Mouse (Mus musculus): Measurements from ENCODE around the gene Birc2. TPM values are rescaled to one million over a fixed set of nuclear protein-coding genes. Genes with fewer than 3 reads are reported as not detected.

The Birc2 gene
- polyA plus RNA-seq, 1 experiment from 2014 or later = 26.6 TPM

GRCm38 (mm10) chr9:7775011-7775410 lies 61.9 kb downstream of the Birc2 start:
- H3K36me3 ChIP-seq = peaks cover 67% of the 10 kb centered on the region
- WGBS = 91% methylated on average over 2 of the region's 2 CpGs
- H3K4me1 ChIP-seq (replicated peaks) = 0 out of 2 replicates have a peak, but pooled peaks cover 11% of the 10 kb centered on the region

GRCm38 (mm10) chr9:7774538-7774937 lies 62.3 kb downstream of the Birc2 start:
- no peak overlapping the region for H3K27ac ChIP-seq
- 0 out of 2 replicates have a peak, but pooled peaks cover 11% of the 10 kb centered on the region for H3K4me1 ChIP-seq (replicated peaks)
- peaks cover 67% of the 10 kb centered on the region for H3K36me3 ChIP-seq
- WGBS = 92% methylated on average over 10 of the region's 10 CpGs
- no peak for DNase-seq (ENCODE audit: low spot score)
- H3K9me3 ChIP-seq = no peaks in the 10 kb centered on the region
- H3K4me3 ChIP-seq = no peak overlapping the region
- no peaks in the 10 kb centered on the region for H3K27me3 ChIP-seq (ENCODE audit: insufficient read depth, poor library complexity, severe bottlenecking)

More at GRCm38 (mm10) chr9:7775011-7775410, 61.9 kb downstream of the Birc2 start:
- DNase-seq (ENCODE audit: low spot score) = no peak
- Histone ChIP-seq H3K27me3 (ENCODE audit: insufficient read depth, poor library complexity, severe bottlenecking) (no peaks in the 10 kb centered on the region), H3K4me3 (no peak overlapping the region), H3K27ac (no peak overlapping the region), H3K9me3 (no peaks in the 10 kb centered on the region)

GRCm38 (mm10) chr9:7773686-7774085 lies 63.2 kb downstream of the Birc2 start:
- no peak overlapping the region for H3K4me3 ChIP-seq
- 0 out of 2 replicates have a peak, but pooled peaks cover 15% of the 10 kb centered on the region for H3K4me1 ChIP-seq (replicated peaks)
- H3K9me3 ChIP-seq = no peaks in the 10 kb centered on the region
- H3K27ac ChIP-seq = no peak overlapping the region
- WGBS = 89% methylated on average over 5 of the region's 5 CpGs
- no peak for DNase-seq (ENCODE audit: low spot score)
- peaks cover 67% of the 10 kb centered on the region for H3K36me3 ChIP-seq
- H3K27me3 ChIP-seq (ENCODE audit: insufficient read depth, poor library complexity, severe bottlenecking) = no peaks in the 10 kb centered on the region

GRCm38 (mm10) chr9:7772773-7773454 lies 64.0 kb downstream of the Birc2 start:
- no peaks in the 10 kb centered on the region for H3K9me3 ChIP-seq
- no peak overlapping the region for H3K27ac ChIP-seq
- DNase-seq (ENCODE audit: low spot score) = no peak
- no peak overlapping the region for H3K4me3 ChIP-seq
- H3K27me3 ChIP-seq (ENCODE audit: insufficient read depth, poor library complexity, severe bottlenecking) = no peaks in the 10 kb centered on the region
- peaks cover 67% of the 10 kb centered on the region for H3K36me3 ChIP-seq
- 78% methylated on average over 4 of the region's 4 CpGs for WGBS
- peaks cover 22% of the 10 kb centered on the region for H3K4me1 ChIP-seq (replicated peaks)

- no peaks in the 10 kb centered on the region for H3K27me3 ChIP-seq (ENCODE audit: insufficient read depth, poor library complexity, severe bottlenecking)
- H3K4me3 ChIP-seq = no peak overlapping the region
- WGBS = 93% methylated on average over 2 of the region's 2 CpGs
- no peak for DNase-seq (ENCODE audit: low spot score)
- no peak overlapping the region for H3K27ac ChIP-seq
- H3K36me3 ChIP-seq = peaks cover 61% of the 10 kb centered on the region
- no peaks in the 10 kb centered on the region for H3K9me3 ChIP-seq
- H3K4me1 ChIP-seq (replicated peaks) = peaks cover 27% of the 10 kb centered on the region
These were observed 64.5 kb downstream of the Birc2 start for GRCm38 (mm10) chr9:7772361-7772760.

- H3K9me3 ChIP-seq = no peaks in the 10 kb centered on the region
- H3K4me3 ChIP-seq = no peak overlapping the region
- no peak overlapping the region for H3K27ac ChIP-seq
- peaks cover 55% of the 10 kb centered on the region for H3K36me3 ChIP-seq
- peaks cover 51% of the 10 kb centered on the region for H3K4me1 ChIP-seq (replicated peaks)
- 89% methylated on average over 5 of the region's 5 CpGs for WGBS
- H3K27me3 ChIP-seq (ENCODE audit: insufficient read depth, poor library complexity, severe bottlenecking) = no peaks in the 10 kb centered on the region
- no peak for DNase-seq (ENCODE audit: low spot score)
These were observed 67.4 kb downstream of the Birc2 start for GRCm38 (mm10) chr9:7769491-7769890.

GRCm38 (mm10) chr9:7769081-7769480 lies 67.8 kb downstream of the Birc2 start:
- Histone ChIP-seq H3K27me3 (ENCODE audit: insufficient read depth, poor library complexity, severe bottlenecking) (no peaks in the 10 kb centered on the region), H3K36me3 (peaks cover 50% of the 10 kb centered on the region), H3K27ac (no peak overlapping the region), H3K4me3 (no peak overlapping the region), H3K4me1 (replicated peaks) (peaks cover 51% of the 10 kb centered on the region), H3K9me3 (no peaks in the 10 kb centered on the region)
- 72% methylated on average over 4 of the region's 4 CpGs for WGBS
- no peak for DNase-seq (ENCODE audit: low spot score)

Other genes starting within 250 kb of the Birc2 start
- gene Mmp20, start 208.8 kb downstream of the Birc2 start, polyA plus RNA-seq (2016; fragmentation: Nextera tagmentation; extraction: Ambion mirVana) = not detected in 2 replicates
- gene Mmp7, start 145.0 kb downstream of the Birc2 start, polyA plus RNA-seq (2016; fragmentation: Nextera tagmentation; extraction: Ambion mirVana) = not detected in 2 replicates
- 110 and 126 TPM in 2 replicates for gene Tmem123, start 73.0 kb downstream of the Birc2 start, polyA plus RNA-seq (2016; fragmentation: Nextera tagmentation; extraction: Ambion mirVana)
- gene Birc3, start 36.1 kb upstream of the Birc2 start, polyA plus RNA-seq (2016; fragmentation: Nextera tagmentation; extraction: Ambion mirVana) = 3.3 and 3.8 TPM in 2 replicates
- 31.3 and 32.4 TPM in 2 replicates for gene Yap1, start 167.5 kb upstream of the Birc2 start, polyA plus RNA-seq (2016; fragmentation: Nextera tagmentation; extraction: Ambion mirVana)
- 17.9 and 19.9 TPM in 2 replicates for gene Cfap300, start 205.8 kb upstream of the Birc2 start, polyA plus RNA-seq (2016; fragmentation: Nextera tagmentation; extraction: Ambion mirVana)

All from hindbrain, embryonic 10.5 days (tissue).